8 mouse cellular contexts compared by ENCODE assay signal in the genomic region with DNA sequence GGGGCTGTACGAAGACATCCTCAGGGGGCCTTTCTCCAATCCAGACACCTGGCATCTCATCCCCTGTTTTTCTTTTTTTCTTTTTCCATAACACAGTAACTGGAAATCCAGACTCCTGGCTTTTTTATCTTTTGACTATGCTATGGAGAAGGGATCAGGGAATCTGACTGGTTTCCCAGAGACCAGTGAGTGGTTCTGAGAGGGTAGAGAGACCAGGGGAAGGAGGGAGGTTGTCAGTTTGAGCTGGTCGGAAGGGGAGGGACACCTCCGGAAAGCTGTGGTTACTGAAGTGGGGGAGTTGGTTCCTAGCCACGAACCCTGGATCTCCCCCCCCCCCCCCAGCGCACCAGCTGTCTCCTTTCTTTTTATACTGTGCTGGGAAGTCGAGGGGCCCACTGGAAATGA. TPM values are rescaled to one million over a fixed set of nuclear protein-coding genes. Genes with fewer than 3 reads are reported as not detected.
DNase-seq lines count a peak whose midpoint lies in the region; TF ChIP-seq lines count a peak whose summit lies in the region.

No protein-coding gene starts in this region.

- DNase-seq in heart, adult 18-20 months, result peak; percentile 65 to 78
- DNase-seq in heart, postnatal 36 days, result no peak
- DNase-seq in brain, adult 2 months (ENCODE audit: low read depth, low spot score), result peak; percentile 85
- peak in 1 of 2 experiments; percentile 70 for DNase-seq in heart, adult 2 months
- peak; percentile 66 for DNase-seq in kidney, postnatal 10 days
- DNase-seq in mesoderm, embryonic 11.5 days (ENCODE audit: low read depth, low spot score), result peak; percentile 30
- DNase-seq in thymus, postnatal 36 days, result peak; percentile 49 to 60
- DNase-seq in right cerebral cortex, postnatal 4 days, result no peak

- no peak for TF ChIP-seq POLR2A in heart, adult 2 months (IDR thresholded peaks at IDR 0.05; ENCODE audit: insufficient read depth, low read depth, low read length)

- peaks cover 15% of the 10 kb centered on the region for H3K36me3 ChIP-seq in heart, adult 2 months (ENCODE audit: control insufficient read depth, insufficient read depth, low read length)

- no peak for TF ChIP-seq CTCF in heart, adult 2 months (IDR thresholded peaks at IDR 0.05)

- TF ChIP-seq EP300 in heart, adult 2 months (IDR thresholded peaks at IDR 0.05; ENCODE audit: insufficient read depth, low read depth, low read length), result 0 out of 2 replicates have a peak, but pooled peaks have one; percentile 16

- H3K79me2 ChIP-seq in heart, adult 2 months (replicated peaks; ENCODE audit: control insufficient read depth, insufficient read depth, low read length), result peaks cover 7% of the 10 kb centered on the region

- 1% methylated on average over 6 of the region's 6 CpGs for WGBS in heart, adult 2 months

- peak overlapping the region; percentile 92 for H3K4me3 ChIP-seq in heart, adult 2 months

- H3K27me3 ChIP-seq in heart, adult 2 months (ENCODE audit: control insufficient read depth, insufficient read depth, low read length), result no peaks in the 10 kb centered on the region

- H3K27ac ChIP-seq in heart, adult 2 months, result peak overlapping the region; percentile 97

- H3K4me1 ChIP-seq in heart, adult 2 months (ENCODE audit: control insufficient read depth, insufficient read depth, low read length), result peaks cover 43% of the 10 kb centered on the region

- intact Hi-C loops in heart, postnatal 36 days (cut with DNase I), result no loop called here
- intact Hi-C loops in heart, adult 2 months (cut with DNase I), result loop anchor here (2.0 kb wide), 1 partner anchor 16 kb away; no protein-coding TSS in a partner anchor

- H3K9ac ChIP-seq in heart, adult 2 months (ENCODE audit: low read depth, low read length), result peak overlapping the region; percentile 50

RNA-seq across cellular contexts. Expression of gene Arhgef2, which starts 17.2 kb away (rescaled TPM):
- total RNA-seq in heart, adult 18-20 months (2021), result 10 to 100 TPM; 32.3 to 32.9 TPM
- total RNA-seq in heart, postnatal 36 days (2021), result 10 to 100 TPM; 42.2 to 51.1 TPM
- total RNA-seq in heart, adult 2 months (2021), result 10 to 100 TPM; 37.3 to 37.5 TPM
- polyA plus RNA-seq in heart, adult 2 months (2012; rRNA removed), result 51.0 and 53.4 TPM in 2 replicates

RNA-seq across cellular contexts. Expression of gene Rxfp4, which starts 30.0 kb away (rescaled TPM):
- total RNA-seq in heart, adult 18-20 months (2021), result not detected
- under 1 TPM in 1 of 2 experiments, not detected in 1; 0.22 TPM for total RNA-seq in heart, postnatal 36 days (2021)
- total RNA-seq in heart, adult 2 months (2021), result not detected
- polyA plus RNA-seq in heart, adult 2 months (2012; rRNA removed), result 0.41 TPM in 1 of 2 replicates, not detected in the other

RNA-seq across cellular contexts. Expression of gene Ssr2, which starts 47.3 kb away (rescaled TPM):
- 10 to 100 TPM; 60.8 to 65.5 TPM for total RNA-seq in heart, adult 18-20 months (2021)
- 10 to 100 TPM; 70.7 to 73.8 TPM for total RNA-seq in heart, postnatal 36 days (2021)
- total RNA-seq in heart, adult 2 months (2021), result 10 to 100 TPM; 65.3 to 67.6 TPM
- 80.0 and 115 TPM in 2 replicates for polyA plus RNA-seq in heart, adult 2 months (2012; rRNA removed)

Comparison
In these comparisons a context has a peak if more than half of its experiments do, and no peak if none do; other contexts are left out.
1. DNase-seq: peak in heart, adult 18-20 months (2 of 2), brain, adult 2 months (single experiment), kidney, postnatal 10 days (single experiment), mesoderm, embryonic 11.5 days (single experiment) and thymus, postnatal 36 days (2 of 2); none in heart, postnatal 36 days (0 of 2) and right cerebral cortex, postnatal 4 days (single experiment).